In genomic region chr16:29837025-29837629, GRCm38 (mm10) we compare ENCODE assay signal across 8 mouse cellular contexts.
DNase-seq lines count a peak whose midpoint lies in the region; ATAC-seq and TF ChIP-seq lines count a peak whose summit lies in the region.

No protein-coding gene starts in this region.

- WGBS in kidney, postnatal 0 days: 25% methylated on average over 14 of the region's 14 CpGs
- WGBS in kidney, adult 2 months: 45% methylated on average over 14 of the region's 14 CpGs
- WGBS in embryonic facial prominence, embryonic 11.5 days: 13% methylated on average over 14 of the region's 14 CpGs
- 6% methylated on average over 14 of the region's 14 CpGs for WGBS in neural tube, embryonic 15.5 days

- TF ChIP-seq CTCF in kidney, postnatal 0 days (IDR thresholded peaks at IDR 0.05; ENCODE audit: low read depth): no peak
- TF ChIP-seq CTCF in kidney, adult 2 months (conservative IDR thresholded peaks at IDR 0.05; ENCODE audit: insufficient read depth, insufficient read length, low read depth, low read length): no peak

- no peak overlapping the region for H3K27ac ChIP-seq in kidney, postnatal 0 days
- H3K27ac ChIP-seq in kidney, adult 2 months (ENCODE audit: insufficient read depth, low read depth, low read length): no peak overlapping the region
- H3K27ac ChIP-seq in embryonic facial prominence, embryonic 11.5 days (replicated peaks; ENCODE audit: low read depth, low read length): no peak overlapping the region
- H3K27ac ChIP-seq in neural tube, embryonic 15.5 days (replicated peaks): no peak overlapping the region

- DNase-seq in kidney, postnatal 0 days (ENCODE audit: low spot score): no peak
- no peak for DNase-seq in kidney, adult 2 months
- DNase-seq in embryonic facial prominence, embryonic 11.5 days (ENCODE audit: low spot score): peak; percentile 68
- peak; percentile 67 for DNase-seq in induced T-regulatory cell, adult 2 months (ENCODE audit: low read depth)
- DNase-seq in cerebellum, adult 11 months: no peak
- DNase-seq in urinary bladder, adult 18-20 months (ENCODE audit: low spot score in 2 of 2): no peak
- no peak for DNase-seq in cerebellum, adult 9-10 months

- no peak for TF ChIP-seq POLR2A in kidney, adult 2 months (IDR thresholded peaks at IDR 0.05; ENCODE audit: low read depth, low read length)

- no peak overlapping the region for H3K4me3 ChIP-seq in kidney, postnatal 0 days (replicated peaks; ENCODE audit: low read depth, low read length)
- no peak overlapping the region for H3K4me3 ChIP-seq in kidney, adult 2 months (ENCODE audit: insufficient read depth, low read depth, low read length)
- no peak overlapping the region for H3K4me3 ChIP-seq in embryonic facial prominence, embryonic 11.5 days (ENCODE audit: low read depth, low read length)
- peak overlapping the region; percentile 23 for H3K4me3 ChIP-seq in neural tube, embryonic 15.5 days (replicated peaks)

- no peaks in the 10 kb centered on the region for H3K4me1 ChIP-seq in kidney, postnatal 0 days (replicated peaks; ENCODE audit: insufficient read depth, low read length)
- no peaks in the 10 kb centered on the region for H3K4me1 ChIP-seq in kidney, adult 2 months (ENCODE audit: control insufficient read depth, insufficient read depth, low read length)
- H3K4me1 ChIP-seq in embryonic facial prominence, embryonic 11.5 days (ENCODE audit: control insufficient read depth, insufficient read depth, low read length): 0 out of 2 replicates have a peak, but pooled peaks cover 2% of the 10 kb centered on the region
- peaks cover 26% of the 10 kb centered on the region for H3K4me1 ChIP-seq in neural tube, embryonic 15.5 days

- peak overlapping the region; percentile 35 for H3K4me2 ChIP-seq in kidney, postnatal 0 days (ENCODE audit: low read length)
- H3K4me2 ChIP-seq in embryonic facial prominence, embryonic 11.5 days (ENCODE audit: low read depth, low read length): peak overlapping the region; percentile 37
- peak overlapping the region; percentile 61 for H3K4me2 ChIP-seq in neural tube, embryonic 15.5 days

- H3K9me3 ChIP-seq in kidney, postnatal 0 days (replicated peaks; ENCODE audit: low read length): no peaks in the 10 kb centered on the region
- H3K9me3 ChIP-seq in embryonic facial prominence, embryonic 11.5 days (replicated peaks; ENCODE audit: control insufficient read depth, low read length): no peaks in the 10 kb centered on the region
- H3K9me3 ChIP-seq in neural tube, embryonic 15.5 days (replicated peaks): no peaks in the 10 kb centered on the region

- H3K9ac ChIP-seq in kidney, postnatal 0 days (ENCODE audit: low read depth, low read length): no peak overlapping the region
- peak overlapping the region; percentile 39; the same call in 1 of the 2 replicates for H3K9ac ChIP-seq in embryonic facial prominence, embryonic 11.5 days (replicated peaks; ENCODE audit: low read length)
- H3K9ac ChIP-seq in neural tube, embryonic 15.5 days (replicated peaks): 0 out of 2 replicates have a peak overlapping the region, but pooled peaks have one; percentile 24

- ATAC-seq in kidney, postnatal 0 days (replicated peaks; ENCODE audit: low FRiP score, low read depth): no peak
- peak; percentile 45; the same call in 1 of the 2 replicates for ATAC-seq in embryonic facial prominence, embryonic 11.5 days (replicated peaks; ENCODE audit: insufficient number of reproducible peaks, low FRiP score, low TSS enrichment, low read depth)
- ATAC-seq in neural tube, embryonic 15.5 days (ENCODE audit: low FRiP score): 0 out of 2 replicates have a peak, but pooled peaks have one; percentile 25

- no peaks in the 10 kb centered on the region for H3K27me3 ChIP-seq in kidney, postnatal 0 days (ENCODE audit: insufficient read depth, low read length)
- H3K27me3 ChIP-seq in kidney, adult 2 months (replicated peaks; ENCODE audit: control insufficient read depth, insufficient read depth, low read length): no peaks in the 10 kb centered on the region
- H3K27me3 ChIP-seq in embryonic facial prominence, embryonic 11.5 days (ENCODE audit: control insufficient read depth, insufficient read depth, low read length): no peaks in the 10 kb centered on the region
- peaks cover 16% of the 10 kb centered on the region for H3K27me3 ChIP-seq in neural tube, embryonic 15.5 days (replicated peaks)

- H3K36me3 ChIP-seq in kidney, postnatal 0 days (ENCODE audit: insufficient read depth, low read length): no peaks in the 10 kb centered on the region
- no peaks in the 10 kb centered on the region for H3K36me3 ChIP-seq in kidney, adult 2 months (ENCODE audit: control insufficient read depth, insufficient read depth, low read length)
- H3K36me3 ChIP-seq in embryonic facial prominence, embryonic 11.5 days (replicated peaks; ENCODE audit: control insufficient read depth, insufficient read depth, low read depth, low read length): no peaks in the 10 kb centered on the region
- H3K36me3 ChIP-seq in neural tube, embryonic 15.5 days: no peaks in the 10 kb centered on the region

Comparison
In these comparisons a context has a peak if more than half of its experiments do, and no peak if none do; other contexts are left out.
1. DNase-seq: peak in embryonic facial prominence, embryonic 11.5 days (single experiment) and induced T-regulatory cell, adult 2 months (single experiment); none in kidney, postnatal 0 days (single experiment), kidney, adult 2 months (single experiment), cerebellum, adult 11 months (single experiment), urinary bladder, adult 18-20 months (0 of 2) and cerebellum, adult 9-10 months (single experiment).
2. Peak in every context shown above with its lines, with median percentiles within 50 percentile points of each other: H3K4me2 ChIP-seq.